Mouse (Mus musculus) mesoderm, embryonic 11.5 days (tissue): Measurements from ENCODE around the gene Dimt1.
A peak's percentile ranks its signal among the peaks of the same experiment; 100 is the strongest.
"Not testable (repeated sequence)": the region's sequence is repeated elsewhere in the genome, so short reads cannot be mapped to it uniquely, and the experiment has no call there.

ENCODE experiments used
- DNase-seq: peaks from one replicate; pipeline ENCODE4 v3.0.0-alpha.2; 2012; ENCODE audit warnings: low read depth, low spot score

The Dimt1 gene

DNA sequence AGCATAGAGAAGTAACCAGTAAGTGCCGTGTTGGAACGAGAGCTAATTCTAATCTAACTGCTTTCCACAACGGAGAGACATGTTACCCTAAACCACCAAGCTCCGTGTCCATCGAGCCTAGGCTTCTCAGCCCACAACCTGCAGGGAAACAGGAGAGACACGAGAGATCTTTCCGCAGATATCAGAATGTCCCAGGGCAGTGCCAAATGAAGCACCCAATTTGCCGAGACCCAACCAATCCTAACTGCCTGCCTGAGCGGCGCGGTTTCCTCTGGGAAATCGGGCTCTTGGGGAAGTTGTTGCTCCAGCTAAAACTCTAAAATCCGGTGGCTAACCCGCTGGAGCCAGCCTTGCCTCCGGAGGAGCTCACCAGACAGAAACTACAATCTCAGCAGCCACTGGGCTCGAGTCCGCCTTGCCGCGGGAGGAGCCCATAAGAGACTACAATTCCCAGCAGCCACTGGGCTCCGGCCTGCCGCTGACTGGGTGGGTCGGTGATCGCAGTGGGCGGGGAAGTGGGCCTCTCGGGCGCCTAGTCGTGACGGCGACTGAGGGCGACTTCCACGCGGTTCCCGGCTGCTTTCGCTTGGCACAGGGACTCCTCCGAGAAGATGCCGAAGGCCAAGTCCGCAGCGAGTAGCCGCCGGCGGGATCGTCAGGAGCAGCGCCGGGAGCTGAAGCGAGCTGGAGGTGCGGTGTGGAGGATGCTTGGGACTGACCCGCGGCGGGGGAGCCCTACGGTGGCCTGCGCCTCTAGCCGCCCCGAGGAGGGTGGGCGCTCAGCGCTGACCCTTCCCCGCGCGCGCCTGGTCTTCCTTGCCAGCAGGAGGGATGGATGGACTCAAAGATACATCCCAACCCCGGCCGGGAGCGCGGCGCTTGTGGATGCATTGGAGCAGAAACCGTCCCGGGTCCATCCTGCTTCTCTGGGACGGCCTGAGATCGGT is at the start of gene Dimt1:
Gene Dimt1, plus strand, starts transcription at position 534 of the 947 bp plus-strand sequence.
- peak; percentile 94 for DNase-seq

DNA sequence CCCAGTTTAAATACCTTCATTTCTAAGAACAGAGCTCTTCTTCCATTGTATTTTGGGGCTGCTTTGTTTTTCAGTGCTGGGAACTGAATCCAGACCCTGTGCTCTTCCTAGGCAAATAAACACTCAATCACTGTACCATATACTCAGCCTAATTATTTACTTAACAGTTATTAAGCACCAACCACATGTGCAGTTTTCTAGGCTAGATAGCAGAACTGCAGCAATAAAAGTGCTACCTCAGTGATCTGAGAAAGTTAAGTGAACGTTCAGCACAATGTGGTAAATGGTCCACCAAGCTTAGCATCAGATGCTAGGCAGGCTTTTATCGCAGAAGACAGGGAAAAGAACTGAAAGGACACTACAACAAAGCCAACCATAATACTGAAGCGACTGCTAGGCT is 42.3 kb upstream of the Dimt1 start:
- DNase-seq = no peak

DNA sequence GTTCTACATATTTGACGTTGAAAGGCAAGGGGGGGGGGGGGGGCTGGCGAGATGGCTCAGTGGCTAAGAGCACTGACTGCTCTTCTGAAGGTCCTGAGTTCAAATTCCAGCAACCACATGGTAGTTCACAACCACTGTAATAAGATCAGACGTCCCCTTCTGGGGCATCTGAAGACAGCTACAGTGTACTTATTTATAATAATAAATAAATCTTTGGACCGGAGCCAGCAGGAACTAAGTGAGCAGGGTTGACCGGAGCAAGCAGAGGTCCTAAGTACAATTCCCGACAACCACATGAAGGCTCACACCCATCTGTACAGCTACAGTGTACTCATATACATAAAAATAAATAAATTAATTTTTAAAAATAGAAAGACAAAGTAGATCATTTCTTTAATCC is 41.8 kb upstream of the Dimt1 start:
- not testable (repeated sequence) for DNase-seq

DNA sequence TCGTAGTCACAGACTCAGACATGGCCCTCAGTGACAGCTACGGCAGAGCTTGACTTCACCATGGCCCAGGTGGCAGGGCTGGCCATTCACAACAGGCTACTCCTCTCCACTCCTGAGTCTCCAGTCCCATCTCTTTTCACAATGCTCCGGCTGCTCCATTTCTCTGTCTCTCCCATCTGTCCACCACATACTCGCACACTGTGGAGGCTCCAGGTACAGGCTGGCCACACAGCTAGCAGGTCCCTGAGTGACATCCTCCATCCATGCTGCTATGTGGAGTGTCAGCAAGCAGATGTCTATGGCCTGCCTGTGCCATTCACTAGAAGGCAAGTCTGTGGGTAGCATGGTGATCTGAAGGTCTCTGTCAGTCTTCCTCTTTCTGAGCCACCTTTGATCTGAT is 39.7 kb upstream of the Dimt1 start:
- no peak for DNase-seq

DNA sequence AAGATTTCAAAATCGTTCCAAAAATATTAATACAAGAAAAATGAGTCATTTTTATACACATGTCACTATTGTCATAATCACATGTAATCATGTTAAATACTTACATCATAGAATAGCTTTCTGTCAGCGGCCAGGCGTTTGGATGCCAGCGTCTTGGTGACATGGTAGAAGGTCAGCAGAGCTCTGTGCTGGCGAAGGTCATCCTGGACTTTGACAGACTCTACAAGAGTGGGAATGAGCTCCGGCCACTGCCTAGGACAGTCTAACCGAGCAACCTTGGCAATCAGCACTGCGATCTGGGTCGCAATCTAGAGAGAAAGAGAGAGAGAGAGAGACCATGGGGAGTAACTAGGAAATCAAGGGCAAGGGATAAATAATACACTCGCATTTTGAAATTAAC is 36.8 kb upstream of the Dimt1 start:
- DNase-seq = no peak

DNA sequence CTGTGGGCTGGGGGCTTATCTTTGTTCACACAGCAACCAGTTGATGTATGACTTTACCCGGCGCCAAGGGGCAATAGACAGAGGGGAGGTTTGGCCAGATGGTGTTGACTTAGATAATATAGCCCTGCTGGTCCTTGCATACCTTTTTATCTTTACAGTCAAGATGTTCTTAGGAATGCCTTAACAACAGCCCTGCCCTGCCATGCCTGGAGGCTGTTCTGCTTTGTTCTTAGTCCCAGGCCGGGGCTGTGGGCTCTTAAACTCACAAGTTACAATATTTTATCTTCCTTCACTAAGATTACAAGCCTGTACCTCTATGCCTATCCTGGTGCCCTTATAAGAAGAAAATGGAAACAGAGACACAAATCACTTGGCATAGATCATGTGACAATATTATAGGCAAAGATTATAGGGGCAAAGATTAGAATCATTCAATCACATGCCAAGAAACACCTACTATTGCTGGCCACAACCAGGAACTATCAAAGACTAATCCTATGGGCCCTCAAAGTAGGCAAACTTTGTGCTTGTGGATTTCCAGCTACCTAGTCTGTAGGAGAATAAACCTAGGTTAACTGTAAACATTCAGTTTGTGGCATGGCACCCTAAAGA is 33.7 kb upstream of the Dimt1 start:
- no peak for DNase-seq

DNA sequence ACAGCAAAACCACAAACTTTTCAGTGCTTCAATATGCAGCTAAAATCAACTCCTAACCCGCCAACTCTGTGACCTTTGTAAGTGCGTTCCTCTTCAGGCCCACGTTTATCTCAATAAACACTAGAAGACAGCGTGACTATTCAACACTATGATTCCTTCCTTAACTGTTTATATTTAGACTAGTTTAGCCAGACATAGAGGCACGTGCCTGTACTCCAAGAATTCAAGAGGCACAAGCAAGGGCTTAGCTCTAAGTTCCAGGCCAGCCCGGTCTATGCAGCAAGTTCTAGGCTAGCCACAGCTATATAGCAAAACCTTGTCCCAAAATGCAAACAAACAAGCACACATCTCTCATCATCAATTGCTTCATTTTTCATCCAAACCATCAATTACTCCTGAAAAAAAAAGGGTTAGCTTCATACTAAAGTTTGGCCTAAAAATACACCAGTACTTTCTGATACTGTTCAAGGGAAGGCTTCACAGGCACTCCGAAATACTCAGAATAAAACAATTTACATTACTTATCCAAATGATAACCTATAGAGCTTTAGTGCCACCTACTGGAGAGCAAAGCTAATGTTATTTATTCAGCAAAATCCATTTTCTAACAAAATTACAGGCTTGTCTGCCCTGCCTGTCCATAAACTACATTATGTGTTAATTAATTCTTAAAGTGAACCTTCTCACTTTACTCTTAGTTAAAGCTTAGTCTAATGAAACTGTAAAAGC is 28.4 kb upstream of the Dimt1 start:
- peak; percentile 46 for DNase-seq

DNA sequence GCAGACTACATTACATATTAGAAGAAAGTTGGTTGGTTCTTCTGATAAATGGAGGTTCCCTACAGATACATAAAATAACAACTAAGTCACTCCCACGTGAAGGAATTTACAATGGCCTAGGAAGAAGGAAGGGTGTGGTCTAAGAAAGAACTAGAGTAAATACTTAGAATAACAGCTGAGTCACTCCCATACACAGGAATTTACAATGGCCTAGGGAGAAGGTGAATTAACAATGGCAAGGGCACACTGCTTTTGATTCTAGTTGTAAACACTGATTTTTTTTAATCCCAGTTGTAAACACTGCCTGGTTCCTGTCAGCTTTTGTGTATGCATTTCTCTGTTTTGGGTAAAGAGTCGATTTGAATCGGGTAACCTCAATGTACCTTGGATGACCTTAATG is 21.0 kb upstream of the Dimt1 start:
- not testable (repeated sequence) for DNase-seq

DNA sequence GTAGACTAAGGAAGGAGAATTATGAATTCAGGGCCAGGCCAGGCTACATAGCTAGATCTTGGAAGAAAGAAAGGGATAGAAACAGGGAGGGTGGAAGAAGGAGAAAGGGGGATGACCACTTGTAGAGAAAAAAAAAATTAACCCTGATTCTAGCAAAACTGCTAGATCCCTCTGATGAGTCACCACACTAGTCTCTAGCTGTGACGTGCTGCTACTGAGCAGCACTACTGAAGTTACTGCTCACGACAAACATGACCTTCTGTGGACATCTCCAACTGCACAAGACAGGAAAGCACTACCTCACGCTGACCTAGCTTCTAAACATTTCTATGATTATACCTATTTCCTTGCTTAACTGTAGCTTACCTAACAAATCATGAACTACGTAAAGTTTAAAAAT is 18.6 kb upstream of the Dimt1 start:
- DNase-seq = no peak

DNA sequence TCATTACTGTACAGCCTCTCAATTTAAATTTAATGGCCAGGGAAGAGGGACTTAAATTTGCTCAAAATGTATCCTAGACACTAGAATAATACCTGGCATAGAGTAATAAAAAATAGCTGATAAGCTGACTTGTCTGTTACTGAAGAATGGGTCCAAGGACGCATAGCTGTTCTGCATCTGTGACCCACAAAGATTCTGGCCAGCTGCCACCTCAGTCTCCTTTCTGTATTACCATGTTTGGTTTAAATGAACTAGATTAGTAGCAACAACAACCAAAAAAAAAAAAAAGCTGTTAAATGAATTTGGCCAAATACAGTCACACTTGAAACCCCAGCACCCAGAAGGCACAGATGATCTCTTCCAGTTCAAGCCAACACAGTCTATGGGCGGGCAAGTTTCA is 17.7 kb upstream of the Dimt1 start:
- no peak for DNase-seq

DNA sequence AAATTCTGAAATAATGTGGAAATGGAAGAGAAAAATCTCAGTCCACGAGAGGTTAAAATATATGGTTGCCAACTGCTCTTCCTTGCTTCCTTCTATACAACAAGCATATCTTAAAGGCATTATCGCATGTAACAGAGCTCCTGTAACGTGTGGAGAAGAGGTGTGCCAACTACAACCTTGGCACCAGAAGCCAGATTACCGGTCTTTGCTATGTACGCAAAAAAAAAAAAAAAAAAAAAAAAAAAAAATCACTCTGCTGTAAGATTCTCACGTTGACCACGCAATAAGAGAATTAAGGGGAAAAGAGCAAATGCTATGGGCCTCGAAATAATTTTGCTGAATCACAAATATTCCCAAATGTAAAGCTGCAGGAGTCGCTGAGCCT is 11.1 kb upstream of the Dimt1 start:
- no peak for DNase-seq

DNA sequence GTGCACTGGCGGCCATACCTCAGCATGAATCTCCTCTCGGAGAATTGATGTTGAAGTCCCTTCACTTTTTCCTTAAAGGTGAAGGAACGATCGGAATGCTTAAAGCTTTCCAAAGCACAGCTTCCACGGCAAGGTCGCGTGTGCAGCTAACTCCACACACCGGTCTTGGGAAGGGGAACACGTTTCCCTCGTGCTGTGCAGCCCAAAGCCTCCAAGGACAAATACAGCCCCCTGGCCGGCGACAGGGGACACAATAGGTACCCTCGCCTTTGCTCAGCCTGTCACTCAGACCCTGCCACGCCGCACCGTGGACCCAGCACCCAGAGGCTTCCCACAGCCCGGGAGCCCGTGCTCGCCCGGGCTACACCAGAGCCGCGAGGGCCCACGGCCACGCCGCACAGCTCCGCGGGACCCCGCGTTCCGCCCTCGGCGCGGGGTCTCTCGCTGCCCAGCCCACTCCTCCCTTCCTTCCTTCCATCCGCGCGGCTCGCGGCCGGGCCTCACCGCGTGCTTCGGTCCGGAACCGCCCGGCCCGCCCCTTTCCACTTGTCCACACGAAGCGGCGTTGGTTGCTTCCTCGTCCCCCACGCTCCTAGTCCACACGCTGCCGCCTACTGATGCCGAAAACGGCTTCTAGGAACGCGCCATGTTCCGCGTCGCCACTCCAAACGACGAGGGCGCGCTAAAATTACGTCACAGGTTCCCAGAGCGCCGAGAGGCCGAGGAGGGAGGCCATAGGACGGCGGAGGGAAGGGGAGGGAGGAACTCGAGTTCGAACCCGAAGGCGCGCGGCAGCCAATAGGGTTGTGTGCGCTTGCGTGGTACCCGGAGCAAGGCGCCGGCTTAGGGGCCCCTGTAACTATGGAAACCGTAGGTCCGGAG is 10.4 kb upstream of the Dimt1 start, which contains the start of gene Ipo11:
Gene Ipo11, minus strand, starts transcription at position 703 of the 882 bp plus-strand sequence.
- DNase-seq = peak; percentile 96

DNA sequence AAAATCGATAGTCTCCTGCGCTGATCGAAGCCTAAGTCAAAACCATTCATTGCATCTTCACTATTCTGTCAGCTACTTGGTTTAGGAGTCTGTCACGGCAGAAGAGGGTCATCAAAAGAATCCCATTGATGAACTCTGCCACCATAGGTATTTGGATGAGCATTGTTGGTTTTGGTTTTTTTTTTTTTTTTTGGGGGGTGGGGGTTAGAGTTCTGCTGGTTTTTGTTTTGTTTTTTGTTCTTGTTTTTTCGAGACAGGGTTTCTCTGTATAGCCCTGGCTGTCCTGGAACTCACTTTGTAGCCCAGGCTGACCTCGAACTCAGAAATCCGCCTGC is 9.8 kb upstream of the Dimt1 start:
- no peak for DNase-seq

DNA sequence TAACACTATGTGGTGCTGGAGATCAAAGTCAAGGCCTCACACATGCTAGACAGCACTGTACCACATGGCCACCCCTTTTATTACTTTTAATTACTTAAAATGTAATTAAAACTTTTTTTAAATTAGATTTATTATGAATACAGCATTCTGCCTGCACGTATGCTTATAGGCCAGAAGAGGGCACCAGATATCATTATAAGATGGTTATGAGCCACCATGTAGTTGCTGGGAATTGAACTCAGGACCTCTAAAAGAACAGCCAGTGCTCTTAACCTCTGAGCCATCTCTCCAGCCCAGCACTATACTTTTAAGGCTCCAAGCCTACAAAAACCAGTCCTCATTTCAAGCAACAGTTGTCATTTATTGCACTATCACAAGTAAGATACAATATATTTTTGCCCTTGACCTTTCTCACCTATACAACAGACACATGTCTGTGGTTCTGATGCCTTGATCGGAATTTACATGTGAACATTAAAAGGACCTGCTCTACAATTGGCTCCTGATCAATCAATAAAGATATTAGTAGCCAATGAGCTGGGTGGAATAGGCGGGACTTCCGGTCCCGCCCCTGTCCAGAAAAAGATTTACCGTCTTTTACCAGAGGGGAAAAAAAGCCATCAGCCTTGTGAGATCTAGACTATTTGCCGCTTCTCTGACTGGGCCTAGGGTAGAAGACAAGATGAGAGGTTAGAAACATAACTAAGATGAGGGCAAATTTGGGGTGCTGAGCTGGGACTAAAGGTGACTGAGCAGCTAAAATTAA is 5.5 kb upstream of the Dimt1 start:
- peak; percentile 59 for DNase-seq

DNA sequence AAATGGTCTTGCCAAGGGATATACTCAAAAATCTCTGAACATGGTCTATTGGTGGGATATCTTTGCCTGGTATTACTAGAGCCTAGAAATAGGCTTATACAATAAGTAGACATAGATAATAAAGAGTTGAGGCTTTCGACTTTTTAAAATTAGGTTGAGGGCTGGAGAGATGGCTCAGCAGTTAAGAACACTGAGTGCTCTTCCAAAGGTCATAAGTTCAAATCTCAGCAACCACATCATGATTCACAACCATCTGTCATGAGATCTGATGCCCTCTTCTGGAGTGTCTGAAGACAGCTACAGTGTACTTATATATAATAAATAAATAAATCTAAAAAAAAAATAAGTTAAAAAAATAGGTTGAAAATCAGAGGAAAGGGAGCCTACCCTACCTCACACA is 4.2 kb upstream of the Dimt1 start:
- no peak for DNase-seq

DNA sequence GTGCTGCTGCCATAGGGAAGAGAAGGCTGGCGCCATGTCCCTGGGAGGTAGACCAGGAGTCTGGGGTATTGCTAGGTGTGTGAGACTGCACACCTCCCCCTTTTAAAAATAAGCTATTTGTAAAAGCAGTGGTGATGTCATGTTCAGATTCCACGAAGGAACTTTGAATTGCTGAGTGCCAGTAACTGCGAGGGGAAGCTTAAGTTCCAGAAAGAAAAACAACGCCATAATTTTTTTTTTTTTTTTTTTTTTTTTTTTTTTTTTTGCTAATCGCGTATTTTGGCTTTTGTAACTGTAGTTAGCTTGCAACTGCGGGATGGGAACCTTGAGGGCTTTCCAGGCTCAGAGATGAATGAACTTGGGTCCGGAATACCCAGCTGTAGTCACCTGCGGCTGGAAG is 1.4 kb upstream of the Dimt1 start:
- DNase-seq = no peak

DNA sequence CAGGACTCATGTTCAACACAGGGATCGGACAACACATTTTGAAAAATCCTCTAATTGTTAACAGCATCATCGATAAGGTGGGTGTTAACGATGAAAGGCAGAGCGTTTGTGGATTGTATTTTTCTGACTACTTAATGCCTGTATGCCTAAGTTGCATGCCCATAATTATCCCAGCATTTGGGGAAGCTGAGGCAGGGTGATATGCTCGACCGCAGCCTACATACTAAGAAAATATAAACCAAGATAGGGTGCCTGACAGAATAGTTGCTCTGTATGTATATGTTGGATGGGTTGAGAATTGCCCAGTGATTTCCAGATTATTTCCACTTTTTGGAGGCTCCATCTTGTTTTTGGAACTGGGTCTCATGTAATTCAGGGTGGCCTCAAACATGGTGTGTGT is 656 bp downstream of the Dimt1 start:
- DNase-seq = no peak

DNA sequence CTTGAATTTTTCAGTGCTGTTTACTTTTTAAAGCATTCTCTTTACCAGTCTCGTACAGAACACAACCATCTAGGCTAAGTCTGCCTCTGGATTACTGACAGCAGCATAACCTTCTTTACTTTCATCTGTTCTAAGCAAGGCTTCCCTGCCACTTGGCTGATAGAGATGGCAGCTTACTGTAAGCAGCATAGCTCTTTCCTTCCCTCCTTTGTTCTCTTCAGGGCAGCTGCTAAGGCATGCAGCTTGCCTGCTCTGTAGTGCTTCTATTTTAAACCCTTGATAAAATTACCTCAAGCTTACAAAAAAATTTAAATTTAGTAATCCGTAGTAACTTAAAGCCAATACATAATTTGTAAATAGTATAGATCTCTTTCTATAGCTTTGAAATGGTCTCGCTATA is 8.0 kb downstream of the Dimt1 start:
- no peak for DNase-seq

DNA sequence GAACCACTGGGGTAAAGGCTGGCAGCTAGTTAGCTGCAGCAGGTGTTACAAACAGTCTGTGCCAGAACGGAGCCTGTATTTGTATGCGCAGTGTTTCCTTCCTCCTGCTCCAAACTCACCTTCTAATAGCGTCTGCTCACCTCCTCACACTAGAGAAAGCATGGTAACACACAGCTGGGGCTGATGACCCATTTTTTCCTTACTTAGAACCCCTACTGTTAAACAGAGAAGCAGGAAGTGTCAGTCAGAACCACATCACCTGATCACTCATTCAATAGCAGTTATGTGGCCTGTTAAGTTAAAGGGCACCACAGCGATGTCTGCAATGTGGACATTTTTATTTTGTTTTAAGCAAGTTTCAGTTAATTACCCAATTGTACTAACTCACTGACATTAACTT is 10.6 kb downstream of the Dimt1 start:
- no peak for DNase-seq

DNA sequence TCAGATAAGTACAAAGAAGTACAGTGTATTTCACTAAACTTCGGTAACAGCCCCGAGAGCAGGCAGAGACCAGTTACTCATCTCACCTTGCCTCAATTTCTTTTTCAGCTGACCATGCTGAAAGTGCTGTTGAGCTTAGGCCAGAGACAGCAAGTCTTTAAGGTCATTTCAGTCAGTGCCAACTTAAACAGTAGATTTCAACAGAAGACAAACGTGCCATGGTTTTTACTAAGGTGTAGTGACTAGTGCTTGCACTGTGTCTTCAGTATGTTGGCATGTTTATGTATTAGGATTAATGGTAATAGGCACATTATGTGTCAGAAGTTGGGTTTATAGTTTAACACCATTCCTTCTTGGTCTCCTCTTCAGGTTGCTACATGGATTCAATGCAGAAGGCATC is 11.4 kb downstream of the Dimt1 start:
- DNase-seq = no peak

DNA sequence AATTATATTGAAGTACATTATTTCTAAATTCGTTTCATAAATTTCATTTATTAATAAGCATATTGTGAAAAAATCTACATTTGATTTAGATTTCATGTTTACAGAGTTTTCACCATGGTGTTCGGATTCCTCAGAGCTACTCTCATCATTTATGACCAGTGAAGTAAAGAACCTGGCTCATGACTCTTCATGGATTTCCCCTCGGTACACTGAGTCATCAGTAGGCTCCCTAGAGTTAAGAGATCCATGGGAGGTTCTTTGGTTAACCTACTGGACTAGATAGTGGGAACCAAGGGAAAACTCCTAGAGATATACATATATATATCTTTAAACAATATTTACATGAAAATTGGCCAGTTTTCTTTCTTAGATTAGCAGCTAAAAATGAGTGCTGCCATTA is 13.6 kb downstream of the Dimt1 start:
- DNase-seq = no peak
